Mouse (Mus musculus): Measurements from ENCODE around the gene Med25.

Med25 gene

DNA sequence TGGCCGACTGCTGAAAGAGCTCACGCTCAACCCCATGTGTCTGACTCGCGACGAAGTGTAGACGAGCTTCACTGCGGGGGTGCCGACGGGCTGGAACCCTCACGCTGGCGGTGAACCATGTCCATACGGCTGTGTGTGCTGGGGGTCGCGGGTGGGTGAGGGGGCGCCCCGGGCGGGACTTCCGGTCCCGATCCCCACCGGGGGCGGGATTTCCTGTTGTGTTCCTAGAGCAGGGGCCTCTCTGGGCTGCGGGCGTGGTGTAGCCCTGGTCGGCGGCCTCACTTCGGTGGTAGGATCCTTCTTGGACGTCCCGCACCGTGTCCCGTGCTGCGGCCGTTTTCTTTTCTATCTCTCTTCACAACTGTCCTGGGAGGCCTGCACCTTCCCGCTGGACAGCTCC, 42.4 kb downstream of the Med25 start:
- in situ Hi-C loops (cut with MboI; ENCODE audit: low sequenced_read_pairs): no loop called here

DNA sequence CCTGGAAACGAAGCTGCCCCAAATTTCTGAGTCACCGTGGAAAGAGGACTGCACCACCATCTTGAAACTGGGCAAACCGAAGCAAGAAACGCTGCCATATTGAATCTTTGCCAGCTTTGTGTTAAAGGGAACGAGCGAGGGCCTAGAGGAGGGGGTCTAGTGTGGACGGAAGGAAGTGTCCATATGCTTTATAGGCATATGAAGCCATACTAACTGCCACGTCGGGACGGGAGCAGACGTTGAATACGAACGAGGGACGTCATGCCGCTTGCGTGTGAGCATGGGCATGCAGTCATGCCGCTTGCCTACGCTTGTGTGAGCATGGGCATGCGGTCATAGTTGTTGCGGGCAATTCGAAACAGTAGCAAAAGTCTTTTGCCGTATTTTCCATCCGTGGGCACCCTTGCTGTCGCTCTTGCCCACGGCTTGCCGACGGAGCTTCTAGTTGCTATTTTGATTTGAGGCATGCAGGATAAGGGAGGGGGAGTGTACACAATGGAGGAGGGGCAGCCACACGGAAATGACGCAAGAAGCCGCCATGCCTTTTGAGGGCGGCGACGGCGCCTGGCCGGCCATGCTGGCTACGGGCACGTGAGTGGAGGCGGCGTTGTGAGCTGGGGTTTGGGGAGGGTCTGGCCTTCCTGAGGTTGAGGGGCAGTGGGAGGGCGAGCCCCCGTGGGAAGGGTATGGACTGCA, 42.9 kb downstream of the Med25 start:
- in situ Hi-C loops (cut with MboI; ENCODE audit: low sequenced_read_pairs): no loop called here

GRCm38 (mm10) chr7:44848561-44849415, 43.7 kb downstream of the Med25 start, which contains the start of the genes Akt1s1 and Tbc1d17:
Gene Akt1s1 (plus strand): TSS chr7:44848991.
Gene Tbc1d17 (minus strand): TSS chr7:44849079.
- in situ Hi-C loops (cut with MboI; ENCODE audit: low sequenced_read_pairs): no loop called here

DNA sequence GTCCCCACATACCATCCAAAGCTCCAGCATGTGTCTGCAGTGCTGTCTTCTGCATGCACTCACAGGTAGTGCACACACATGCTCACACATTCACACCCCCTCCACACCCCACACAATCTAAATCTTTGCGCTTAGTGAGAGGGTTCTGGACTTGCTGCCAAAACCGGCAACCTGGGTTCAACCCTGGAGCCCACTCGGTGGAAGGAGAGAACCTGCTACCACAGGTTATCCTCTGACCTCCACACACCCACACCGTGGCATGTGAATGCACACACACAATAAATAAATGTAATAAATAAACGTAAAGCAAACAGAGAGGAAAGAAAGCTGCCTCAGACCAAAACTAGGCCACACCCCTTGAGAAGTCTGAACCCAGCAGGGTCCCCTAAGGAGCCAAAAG, 44.7 kb downstream of the Med25 start:
- in situ Hi-C loops (cut with MboI; ENCODE audit: low sequenced_read_pairs): no loop called here

DNA sequence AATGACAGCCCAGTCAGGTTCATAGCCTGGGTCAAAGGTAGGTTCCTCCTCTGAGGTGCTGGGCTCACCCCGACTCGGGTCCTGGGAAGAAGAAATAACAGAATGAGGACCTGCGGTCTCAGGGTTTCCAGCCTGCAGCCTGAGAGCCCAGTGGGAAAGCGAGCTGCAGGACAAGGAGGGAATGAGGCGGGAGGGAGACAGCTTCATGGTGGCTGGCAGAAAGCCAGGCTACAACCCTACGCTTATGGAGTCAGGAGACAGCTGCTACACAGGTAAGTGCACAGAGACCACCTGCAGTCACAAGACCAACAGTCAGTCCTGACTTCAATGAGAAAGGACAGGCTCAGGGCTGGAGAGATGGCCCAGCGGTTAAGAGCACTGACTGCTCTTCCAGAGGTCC, 45.7 kb downstream of the Med25 start:
- in situ Hi-C loops (cut with MboI; ENCODE audit: low sequenced_read_pairs): no loop called here

DNA sequence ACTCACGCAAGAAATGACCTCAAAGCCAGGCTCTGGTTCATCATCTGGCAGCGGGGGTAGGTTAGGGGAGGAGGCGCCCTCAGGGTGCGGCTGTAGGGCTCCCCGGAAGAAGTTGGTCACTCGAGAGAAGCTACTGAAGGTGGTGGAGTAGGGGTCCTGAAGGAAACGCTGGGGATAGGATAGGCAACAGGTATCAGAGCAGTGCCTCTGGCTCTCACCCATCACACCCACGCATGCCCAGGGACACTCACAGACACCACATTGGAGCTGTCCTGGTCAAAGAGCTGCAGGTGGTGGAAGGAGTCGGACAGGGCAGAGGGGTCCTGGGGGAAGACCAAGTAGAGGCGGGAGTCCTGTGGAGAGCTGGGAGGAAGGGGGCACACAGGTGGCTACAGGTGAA, 47.5 kb downstream of the Med25 start:
- in situ Hi-C loops (cut with MboI; ENCODE audit: low sequenced_read_pairs): no loop called here

- in situ Hi-C loops (cut with MboI; ENCODE audit: low sequenced_read_pairs): no loop called here
Measured at GRCm38 (mm10) chr7:44841825-44842463, 50.6 kb downstream of the Med25 start.

GRCm38 (mm10) chr7:44840426-44840825, 52.1 kb downstream of the Med25 start:
- in situ Hi-C loops (cut with MboI; ENCODE audit: low sequenced_read_pairs): no loop called here

GRCm38 (mm10) chr7:44839491-44840191, 52.9 kb downstream of the Med25 start:
- in situ Hi-C loops (cut with MboI; ENCODE audit: low sequenced_read_pairs): no loop called here

DNA sequence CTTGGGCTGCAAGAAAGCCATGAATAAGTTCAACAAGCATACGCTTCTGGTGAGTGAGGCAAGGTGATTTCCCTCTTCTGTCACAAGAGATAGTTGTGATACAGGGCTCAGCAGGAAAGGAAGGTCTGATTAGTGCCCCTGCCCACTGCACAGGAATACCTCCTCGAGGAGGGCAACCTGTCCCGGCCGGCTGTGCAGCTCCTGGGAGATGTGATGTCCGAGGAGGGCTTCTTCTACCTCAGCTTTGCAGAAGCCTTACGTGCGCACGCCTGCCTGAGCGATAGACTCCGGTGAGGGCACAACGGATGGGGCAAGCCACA, 53.4 kb downstream of the Med25 start:
- in situ Hi-C loops (cut with MboI; ENCODE audit: low sequenced_read_pairs): no loop called here

- in situ Hi-C loops (cut with MboI; ENCODE audit: low sequenced_read_pairs): no loop called here
Measured at GRCm38 (mm10) chr7:44838073-44838472, 54.4 kb downstream of the Med25 start.

GRCm38 (mm10) chr7:44836423-44837053, 56.0 kb downstream of the Med25 start:
- in situ Hi-C loops (cut with MboI; ENCODE audit: low sequenced_read_pairs): no loop called here

DNA sequence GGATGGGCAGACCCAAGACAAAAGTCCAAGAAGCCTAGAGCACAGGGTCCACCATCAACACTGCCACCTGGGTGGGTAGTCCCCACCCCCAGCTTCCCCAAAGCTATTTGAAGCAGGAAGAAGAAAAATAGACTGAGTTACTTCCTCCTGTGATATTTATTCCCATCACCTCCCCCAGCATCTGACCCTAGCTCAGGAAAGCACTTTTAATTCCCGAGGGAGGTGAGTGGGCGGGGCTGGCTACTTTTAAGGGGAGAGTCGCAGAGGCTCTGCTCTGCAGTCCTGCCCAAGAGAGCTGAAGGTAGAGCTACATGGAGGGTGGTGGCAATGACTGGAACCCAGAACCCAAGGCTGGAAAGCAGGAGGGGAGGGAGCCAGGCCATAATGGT, 56.5 kb downstream of the Med25 start:
- in situ Hi-C loops (cut with MboI; ENCODE audit: low sequenced_read_pairs): no loop called here

DNA sequence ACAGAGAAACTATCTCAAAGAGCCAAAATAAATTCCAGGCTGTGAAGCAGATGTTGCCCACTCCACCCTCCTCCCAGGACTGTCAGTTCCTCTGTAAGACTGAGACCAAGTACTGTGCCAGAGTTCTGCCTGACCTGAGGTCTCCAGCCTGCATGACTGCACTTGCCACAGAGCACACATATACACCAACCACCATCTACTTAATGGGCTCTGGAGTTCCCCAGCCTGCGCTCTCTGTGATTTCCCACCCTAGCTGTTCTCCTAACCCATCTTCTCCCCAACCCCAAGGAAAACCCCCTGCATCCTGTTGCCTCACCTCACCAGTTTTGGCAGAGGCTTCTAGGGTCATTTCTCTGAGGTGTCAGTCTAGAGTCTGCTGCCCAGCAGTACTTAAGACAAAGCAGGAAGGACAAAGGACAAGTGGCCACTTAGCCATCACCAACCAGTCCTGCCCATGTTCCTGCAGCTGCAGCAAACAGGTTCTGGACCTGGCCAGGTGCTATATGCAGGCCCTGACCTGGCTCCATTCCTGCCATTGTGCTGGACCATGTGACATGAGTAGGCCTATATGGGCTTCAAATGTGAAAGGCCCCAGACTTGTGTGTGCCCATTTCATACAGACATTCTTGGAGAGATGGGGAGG, 57.0 kb downstream of the Med25 start:
- in situ Hi-C loops (cut with MboI; ENCODE audit: low sequenced_read_pairs): no loop called here

- in situ Hi-C loops (cut with MboI; ENCODE audit: low sequenced_read_pairs): no loop called here
Measured at GRCm38 (mm10) chr7:44832763-44833162, 59.7 kb downstream of the Med25 start.

GRCm38 (mm10) chr7:44828706-44829105, 63.8 kb downstream of the Med25 start:
- in situ Hi-C loops (cut with MboI; ENCODE audit: low sequenced_read_pairs): no loop called here

GRCm38 (mm10) chr7:44826771-44827170, 65.7 kb downstream of the Med25 start:
- in situ Hi-C loops (cut with MboI; ENCODE audit: low sequenced_read_pairs): no loop called here

Data from CH12F3 (cell line).